Mouse (Mus musculus) brain, embryonic 14.5 days (tissue): ENCODE measurements around the gene Ppa2.

Experiments used
- CTCF ChIP-seq: fragments of 200-500 bp; IDR thresholded peaks from 2 replicates; pipeline ENCODE4 v1.5.1; 2012; ENCODE audit warnings: inconsistent platforms, mild to moderate bottlenecking, moderate library complexity, borderline replicate concordance; ENCODE audit not compliant: insufficient read depth, insufficient read length; ENCODE audit errors: extremely low read depth
- POLR2A ChIP-seq: fragments of 200-500 bp; IDR thresholded peaks from 2 replicates; pipeline ENCODE4 v1.6.1; 2012; ENCODE audit warnings: mild to moderate bottlenecking, inconsistent platforms, borderline replicate concordance; ENCODE audit not compliant: poor library complexity, insufficient read depth, insufficient read length, severe bottlenecking; ENCODE audit errors: extremely low read depth

DNA sequence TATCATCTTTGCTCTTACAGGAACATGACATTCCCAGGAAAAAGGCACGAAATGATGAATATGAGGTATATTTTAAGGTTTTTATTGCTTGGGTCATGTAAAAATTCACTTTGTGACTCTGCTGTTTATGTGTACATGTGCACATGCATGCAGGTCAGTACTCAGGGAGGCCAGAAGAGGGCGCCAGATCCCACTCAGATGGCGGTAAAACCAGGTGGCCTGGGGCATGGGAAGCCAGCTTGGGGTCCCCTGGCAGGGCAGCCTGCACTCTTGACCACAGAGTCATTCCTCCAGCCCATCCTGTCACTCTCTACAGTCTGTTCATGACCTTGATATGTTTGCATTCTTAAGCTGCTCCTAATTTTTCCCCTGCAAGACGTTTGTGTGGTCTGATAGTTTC lies 12.6 kb downstream of the Ppa2 start:
- TF ChIP-seq CTCF = peak; percentile 44
- no peak for TF ChIP-seq POLR2A
